Mouse (Mus musculus) neutrophil, adult 65 days (primary cell): ENCODE data around the gene Fubp1. TPM values are rescaled to one million over a fixed set of nuclear protein-coding genes. Genes with fewer than 3 reads are reported as not detected.

ENCODE experiments used
- total RNA-seq: library from RNA; stranded (reverse); gene quantifications from 2 replicates; pipeline ENCODE4 v1.2.4, GENCODE M21; 2023

Fubp1 gene
- total RNA-seq: 104 and 149 TPM in 2 replicates

DNA sequence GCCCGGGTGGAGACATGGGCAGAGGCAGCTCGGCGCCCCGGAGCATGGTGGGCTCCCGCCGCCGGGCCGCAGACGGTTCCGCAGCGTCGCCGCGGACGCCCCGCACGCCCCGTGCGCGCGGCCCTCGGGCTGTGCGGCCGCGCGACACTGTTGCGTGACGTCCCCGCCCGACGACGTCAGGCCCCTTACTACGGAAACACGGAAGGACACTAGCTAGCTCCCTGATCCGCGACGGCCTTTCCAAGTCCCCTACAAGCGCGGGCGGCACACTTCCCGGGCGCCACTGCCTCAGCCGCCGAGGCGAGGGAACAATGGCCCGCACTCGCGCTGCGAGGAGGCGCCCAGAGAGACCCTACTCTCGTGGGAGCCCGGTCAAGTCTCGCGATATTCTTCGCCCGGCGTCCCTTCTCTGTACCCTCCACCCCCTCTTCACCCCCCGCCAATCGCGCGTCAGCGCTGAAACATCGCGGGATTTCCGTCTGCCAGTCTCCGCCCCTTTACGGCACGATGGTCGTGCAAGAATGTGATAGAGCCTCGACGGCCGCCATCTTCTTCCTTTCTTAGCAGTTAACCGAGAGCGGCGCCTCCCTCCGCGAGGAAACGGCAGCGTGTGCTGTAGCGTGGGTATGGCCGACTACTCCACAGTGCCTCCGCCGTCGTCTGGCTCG, at the start of gene Fubp1, which contains the start of gene Dnajb4:
Gene Fubp1, plus strand, starts transcription at position 456 of the 668 bp plus-strand sequence.
Gene Dnajb4, minus strand, starts transcription at position 336 of the 668 bp plus-strand sequence.

DNA sequence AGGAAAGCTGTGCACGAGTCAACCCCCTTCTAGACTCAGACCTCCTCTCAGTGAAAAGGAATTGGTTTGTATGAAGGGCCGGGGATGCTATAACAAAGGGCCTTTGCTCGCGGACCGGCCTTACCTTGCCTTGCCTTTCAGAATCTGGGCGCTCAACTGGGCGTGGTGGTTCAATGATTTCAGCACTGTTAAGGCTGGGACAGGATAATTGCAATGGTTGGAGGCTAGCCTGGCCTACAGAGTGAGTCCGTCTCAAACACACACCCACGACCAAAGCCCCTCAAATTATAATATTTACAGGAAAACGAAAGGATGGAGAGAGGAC, 44.2 kb upstream of the Fubp1 start, which contains the start of gene Gipc2:
Gene Gipc2, minus strand, starts transcription at position 132 of the 325 bp plus-strand sequence.

DNA sequence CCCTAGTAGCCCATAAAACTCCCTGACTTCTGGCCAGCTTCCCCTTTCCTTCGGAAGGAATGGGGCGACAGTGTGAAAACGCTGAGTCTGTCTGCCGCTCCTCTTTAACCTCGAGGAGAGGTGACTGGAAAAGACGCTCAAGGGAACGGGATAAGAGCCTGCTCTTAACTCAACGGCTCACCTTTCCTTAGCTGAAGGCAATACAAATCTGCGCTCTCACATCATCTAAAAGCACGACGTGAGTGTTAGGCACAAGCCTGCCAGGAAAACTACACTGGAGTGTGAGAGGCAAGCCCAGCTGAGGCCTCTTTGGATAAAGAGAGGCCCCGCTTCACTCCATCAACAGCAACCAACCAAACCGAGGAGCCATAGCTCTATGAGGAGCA, 55.8 kb downstream of the Fubp1 start, which contains the start of gene Nexn:
Gene Nexn, minus strand, starts transcription at position 315 of the 386 bp plus-strand sequence.

Other genes with a start within 250 kb of the Fubp1 start
- gene Gipc2, start 44.2 kb upstream of the Fubp1 start, total RNA-seq: not detected in 2 replicates
- gene Dnajb4, start 120 bp upstream of the Fubp1 start, total RNA-seq: 15.0 and 16.9 TPM in 2 replicates
- not detected in 2 replicates for gene Nexn, start 55.9 kb downstream of the Fubp1 start, total RNA-seq
- 2.4 and 2.7 TPM in 2 replicates for gene Miga1, start 130.0 kb downstream of the Fubp1 start, total RNA-seq
- 62.0 and 74.7 TPM in 2 replicates for gene Usp33, start 136.1 kb downstream of the Fubp1 start, total RNA-seq
- 20.4 and 36.9 TPM in 2 replicates for gene Zzz3, start 185.1 kb downstream of the Fubp1 start, total RNA-seq